In the genomic region with DNA sequence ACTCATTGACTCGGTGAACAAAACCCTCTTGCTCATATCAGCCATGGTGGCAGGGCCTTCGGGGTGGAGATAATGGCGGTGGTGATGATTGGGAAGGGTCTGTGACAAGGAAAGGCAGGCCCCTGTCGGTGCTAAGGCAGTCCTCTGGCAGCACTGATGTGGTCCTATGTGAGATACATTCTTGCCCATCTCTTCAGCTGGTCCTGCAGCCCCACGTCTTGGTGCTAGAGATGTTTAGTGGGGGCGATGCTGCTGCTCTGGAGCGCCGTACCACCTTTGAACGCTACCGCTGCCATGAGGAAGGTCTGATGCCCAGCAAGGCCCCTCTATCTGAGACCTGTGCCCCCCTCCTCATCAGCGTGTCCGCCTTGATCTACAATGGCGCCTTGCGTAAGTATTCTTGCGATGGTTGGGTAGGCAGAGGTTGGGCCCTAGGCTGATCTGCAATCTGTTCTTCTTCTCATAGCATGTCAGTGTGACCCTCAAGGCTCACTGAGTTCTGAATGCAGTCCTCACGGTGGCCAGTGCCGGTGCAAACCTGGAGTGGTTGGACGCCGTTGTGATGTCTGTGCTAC, we compare ENCODE assay signal across 34 mouse cellular contexts.
"Had no signal": no experiment of that assay in that cellular context is flagged by ENCODE, and none has a peak within 500 bp of the region (broad histone marks: within the 10 kb centered on the region; RNA-seq: fewer than 3 reads in every experiment).

No protein-coding gene starts in this region.

- H3K9ac ChIP-seq: heart, embryonic 12.5 days; heart, embryonic 13.5 days; heart, embryonic 15.5 days; hindbrain, embryonic 13.5 days; hindbrain, embryonic 14.5 days; hindbrain, embryonic 15.5 days; intestine, embryonic 15.5 days; kidney, embryonic 15.5 days had no signal

- H3K4me3 ChIP-seq: heart, embryonic 10.5 days; heart, embryonic 12.5 days; heart, embryonic 13.5 days; heart, embryonic 15.5 days; hindbrain, embryonic 10.5 days; hindbrain, embryonic 12.5 days; hindbrain, embryonic 13.5 days; hindbrain, embryonic 15.5 days; intestine, embryonic 15.5 days; kidney, embryonic 15.5 days; layer of hippocampus, adult 2 months had no signal

- H3K36me3 ChIP-seq: hindbrain, embryonic 15.5 days had no signal

- H3K27me3 ChIP-seq: heart, embryonic 12.5 days; heart, embryonic 13.5 days; heart, embryonic 15.5 days; hindbrain, embryonic 12.5 days; hindbrain, embryonic 13.5 days; hindbrain, embryonic 15.5 days; intestine, embryonic 15.5 days; kidney, embryonic 15.5 days had no signal

- H3K9me3 ChIP-seq: heart, embryonic 10.5 days; heart, embryonic 12.5 days; heart, embryonic 13.5 days; heart, embryonic 15.5 days; hindbrain, embryonic 10.5 days; hindbrain, embryonic 12.5 days; hindbrain, embryonic 13.5 days; hindbrain, embryonic 15.5 days; intestine, embryonic 15.5 days; kidney, embryonic 15.5 days had no signal

- H3K27ac ChIP-seq: heart, embryonic 10.5 days; heart, embryonic 13.5 days; heart, embryonic 15.5 days; hindbrain, embryonic 10.5 days; hindbrain, embryonic 12.5 days; hindbrain, embryonic 13.5 days; hindbrain, embryonic 14.5 days; hindbrain, embryonic 15.5 days; hindbrain, postnatal 0 days; intestine, embryonic 15.5 days; kidney, embryonic 15.5 days; kidney, postnatal 0 days; layer of hippocampus, adult 2 months had no signal

- H3K4me2 ChIP-seq: heart, embryonic 11.5 days; heart, embryonic 12.5 days; heart, embryonic 13.5 days; heart, embryonic 15.5 days; hindbrain, embryonic 12.5 days; hindbrain, embryonic 13.5 days; hindbrain, embryonic 14.5 days; hindbrain, embryonic 15.5 days; intestine, embryonic 15.5 days; kidney, embryonic 15.5 days had no signal

- DNase-seq: heart, postnatal 10 days; heart, postnatal 14 days; heart, postnatal 36 days; heart, postnatal 4 days; kidney, adult 11 months; kidney, adult 18-20 months; kidney, adult 2 months; kidney, adult 8-10 months; kidney, adult 9 months; kidney, postnatal 10 days; kidney, postnatal 14 days; kidney, postnatal 36 days; kidney, postnatal 4 days; layer of hippocampus, adult 9-11 months; layer of hippocampus, postnatal 36 days had no signal

- ATAC-seq: hindbrain, embryonic 16.5 days; hindbrain, postnatal 0 days; inflammation-experienced regulatory T-cells, adult 6 months; intestine, embryonic 15.5 days; intestine, embryonic 16.5 days; intestine, postnatal 0 days had no signal
